Mouse (Mus musculus) layer of hippocampus, adult 11-12 months (tissue): Measurements from ENCODE around the gene Clstn2.

ENCODE experiments used
- DNase-seq: peaks from one replicate; pipeline ENCODE4 v3.0.0; 2022; ENCODE audit warnings: low spot score

Clstn2 gene

DNA sequence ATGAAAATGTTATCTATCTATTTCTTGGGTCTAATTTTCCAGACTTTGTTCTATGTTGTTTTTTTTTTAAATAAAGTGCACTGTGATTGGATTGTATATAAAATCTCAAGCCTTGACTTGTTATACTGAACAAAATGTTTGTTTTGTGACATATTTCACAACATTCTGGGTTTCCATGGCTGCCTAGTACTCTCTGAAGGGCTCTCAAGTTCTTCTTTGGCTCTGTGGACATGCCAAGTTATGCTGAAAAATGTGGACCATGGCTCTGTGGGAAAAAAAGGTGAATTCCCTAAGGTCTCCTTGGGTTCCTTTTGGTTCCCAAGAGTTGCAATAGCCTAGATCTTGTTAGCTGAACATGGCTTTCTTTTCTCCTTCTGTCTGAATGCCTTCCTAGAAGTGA lies 353.1 kb downstream of the Clstn2 start:
- no peak for DNase-seq

DNA sequence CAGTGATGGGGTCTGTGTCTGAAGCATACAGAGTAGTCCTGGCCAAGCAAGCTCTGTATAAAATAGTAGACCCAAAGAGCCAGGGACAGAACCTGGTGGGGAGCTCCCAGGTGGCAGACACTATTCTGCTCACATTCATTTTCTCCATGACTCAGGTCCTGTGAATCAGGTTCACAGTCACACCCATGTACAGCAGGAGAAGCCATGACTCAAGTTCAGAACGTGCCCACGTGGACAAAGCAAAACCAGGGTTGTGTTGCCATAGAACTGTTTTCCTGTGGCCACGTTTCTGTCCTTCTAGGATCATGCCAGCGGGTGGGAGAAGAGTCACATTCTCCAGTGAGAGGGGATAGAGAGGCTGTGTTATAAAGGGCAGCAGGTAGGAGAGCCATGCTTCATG lies 353.9 kb downstream of the Clstn2 start:
- DNase-seq = no peak

DNA sequence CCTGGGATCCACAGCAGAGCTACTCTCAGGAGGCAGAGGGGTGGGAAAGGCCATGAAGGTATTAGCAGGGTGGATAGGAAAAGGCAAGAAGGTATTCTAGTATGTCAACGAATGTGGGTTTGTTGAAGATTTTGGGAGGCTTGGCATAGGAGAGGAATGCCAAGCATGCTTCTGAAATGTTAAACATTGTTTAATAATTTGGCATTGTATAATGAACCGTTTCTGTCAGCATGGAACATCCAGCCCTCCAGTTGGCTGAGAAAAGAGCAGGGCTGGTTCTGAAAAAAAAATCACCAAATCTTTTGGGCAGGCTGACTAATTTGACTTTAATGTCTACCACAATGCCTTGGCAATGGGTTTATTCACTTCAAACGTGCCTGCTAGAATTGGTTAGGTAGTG lies 355.9 kb downstream of the Clstn2 start:
- no peak for DNase-seq

DNA sequence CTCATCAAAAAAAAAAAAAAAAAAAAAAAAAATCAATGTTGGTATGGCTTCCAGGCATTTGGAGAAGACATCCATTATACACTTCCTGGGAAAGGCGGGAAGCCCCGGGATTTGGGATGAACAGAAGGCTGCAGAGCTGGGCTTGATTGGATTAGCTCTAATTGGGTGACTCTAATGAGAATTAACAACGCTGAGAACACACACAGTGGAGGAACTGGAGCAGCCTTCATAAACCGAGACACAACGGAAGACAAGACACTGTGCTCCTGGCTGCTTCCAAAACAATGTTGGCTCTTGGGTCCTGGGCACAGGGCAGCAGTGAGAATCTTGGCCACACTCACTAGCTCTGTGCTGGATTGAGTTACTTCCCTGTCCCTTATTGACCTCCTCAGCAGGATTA lies 360.3 kb downstream of the Clstn2 start:
- DNase-seq = no peak

DNA sequence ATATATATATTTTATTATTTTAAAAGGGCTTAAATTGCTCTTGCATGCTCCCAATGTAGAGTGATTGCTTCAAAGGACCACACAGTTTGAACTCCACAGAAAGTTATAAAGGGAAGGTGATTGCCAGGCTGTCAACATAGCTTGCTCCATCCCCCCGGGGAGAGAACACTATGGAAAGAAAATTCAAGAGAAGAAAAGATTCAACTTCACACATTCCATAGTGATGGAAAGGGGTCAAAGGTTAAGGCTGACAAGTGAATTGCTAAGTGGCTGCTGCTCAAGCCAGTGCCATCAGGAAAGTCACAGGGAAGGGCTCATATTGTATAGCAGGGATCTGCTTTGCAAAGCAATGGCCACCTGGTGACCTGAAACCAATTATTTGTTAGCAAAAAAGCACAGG lies 360.8 kb downstream of the Clstn2 start:
- DNase-seq = no peak

DNA sequence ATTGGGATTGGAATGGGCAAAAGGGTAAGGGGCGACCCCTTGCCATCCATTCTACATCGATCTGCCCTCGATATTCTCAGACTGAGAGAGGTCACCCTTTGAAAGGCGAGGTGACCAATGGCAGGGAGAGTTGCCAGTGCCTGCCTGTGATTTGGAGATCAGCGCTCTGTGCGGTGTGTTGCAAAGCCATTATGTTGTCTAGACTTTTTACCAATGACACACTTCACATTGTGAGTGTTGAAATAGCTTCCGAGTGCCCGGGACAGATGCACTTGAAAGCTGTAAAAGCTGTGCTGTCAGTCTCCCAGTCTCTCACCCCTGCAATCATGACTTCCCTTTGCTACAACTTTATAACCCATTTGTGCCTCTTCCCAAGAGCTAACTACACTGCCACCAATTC lies 362.3 kb downstream of the Clstn2 start:
- DNase-seq = no peak

DNA sequence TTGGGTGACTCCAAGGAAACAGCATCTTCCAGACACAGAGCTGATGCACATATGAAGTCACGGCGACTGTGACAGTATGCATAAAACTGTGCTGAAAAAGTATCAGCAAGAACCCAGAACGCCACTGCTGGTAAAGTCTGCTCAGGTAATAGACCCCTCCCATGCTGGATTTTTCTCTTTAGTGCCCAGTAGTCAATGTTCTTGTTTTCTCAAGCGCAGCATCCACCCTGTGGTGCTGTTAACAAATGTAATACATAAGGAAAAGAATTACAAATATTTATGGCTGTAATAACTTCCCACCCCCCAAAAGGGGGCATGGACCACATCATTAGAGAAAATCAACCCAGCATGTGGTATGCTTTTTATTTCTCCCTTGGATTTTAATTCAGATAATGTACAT lies 372.0 kb downstream of the Clstn2 start:
- DNase-seq = no peak

DNA sequence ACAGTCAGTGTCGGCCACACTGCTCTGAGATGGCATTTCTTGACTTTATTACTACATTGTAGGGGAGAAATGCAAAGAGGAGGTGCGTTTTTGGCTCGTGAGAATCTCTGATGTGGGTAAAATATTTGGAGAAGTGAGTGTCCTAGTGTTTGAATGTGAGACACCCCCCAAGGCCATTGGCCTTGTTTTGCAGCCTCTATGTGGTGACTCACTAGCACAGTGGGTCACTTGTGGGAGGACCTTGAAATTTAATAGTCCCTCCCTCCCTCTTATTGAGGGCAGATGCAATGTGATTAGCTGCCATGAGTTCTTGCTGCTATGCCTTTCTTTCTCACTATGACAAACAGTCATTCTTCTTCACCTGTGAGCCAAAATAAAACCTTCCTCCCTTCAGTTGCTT lies 374.2 kb downstream of the Clstn2 start:
- DNase-seq = no peak

DNA sequence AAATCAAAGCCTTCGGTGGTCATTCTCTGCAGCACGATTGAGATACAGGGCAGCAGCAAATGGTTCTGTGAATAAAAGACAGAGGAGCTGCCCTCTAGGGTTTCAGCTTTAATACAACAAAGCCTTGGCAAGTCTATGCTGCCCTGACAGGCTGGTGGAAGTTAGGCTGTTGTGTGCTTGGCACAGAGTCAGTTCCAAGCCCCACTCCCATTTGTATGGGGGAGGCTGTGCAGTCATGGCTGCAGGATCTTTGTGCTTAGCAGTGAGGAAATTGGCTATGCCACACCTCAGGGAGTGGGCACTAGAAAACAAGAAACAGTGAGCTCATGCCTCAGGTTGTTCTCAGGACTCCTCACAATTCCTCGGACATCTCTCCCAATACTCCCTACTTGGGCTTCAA lies 384.6 kb downstream of the Clstn2 start:
- DNase-seq = peak; percentile 25

DNA sequence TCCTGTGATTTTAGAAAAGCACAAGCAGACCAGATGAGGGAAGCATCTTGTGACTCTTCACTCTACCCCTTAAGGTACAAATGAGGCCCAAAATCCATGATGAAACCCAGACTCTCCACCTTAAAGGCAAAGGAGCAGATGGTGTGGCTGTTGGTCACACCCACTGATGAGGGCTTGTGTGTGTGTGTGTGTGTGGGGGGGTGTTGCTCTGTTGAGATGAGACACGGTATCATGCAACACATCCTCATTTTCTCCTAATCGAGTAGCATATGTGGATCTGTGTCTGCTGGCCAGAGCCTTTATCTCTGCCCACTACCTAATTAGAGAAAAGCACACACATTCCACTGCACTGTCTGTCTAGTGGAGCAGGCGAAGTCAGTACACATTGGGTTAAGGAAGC lies 387.2 kb downstream of the Clstn2 start:
- DNase-seq = peak; percentile 29

DNA sequence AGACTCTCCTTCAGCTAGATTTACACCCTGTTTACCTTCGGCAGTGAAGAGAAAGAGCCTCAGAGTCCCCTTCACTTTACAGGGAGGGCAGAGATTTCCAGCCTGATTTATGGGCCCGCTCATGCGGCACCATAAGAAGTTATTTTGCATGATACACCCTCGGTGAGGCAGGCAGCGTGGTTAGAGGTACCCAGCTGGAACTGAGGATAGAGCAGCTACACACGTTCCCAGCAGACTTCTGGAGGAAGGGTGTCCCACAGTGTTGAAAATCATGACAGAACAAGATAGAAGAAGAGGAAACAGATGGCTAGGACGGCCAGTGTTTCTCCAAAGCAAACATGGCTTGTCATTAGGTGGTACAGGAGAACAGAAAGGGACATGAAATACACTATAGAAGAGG lies 390.6 kb downstream of the Clstn2 start:
- no peak for DNase-seq

DNA sequence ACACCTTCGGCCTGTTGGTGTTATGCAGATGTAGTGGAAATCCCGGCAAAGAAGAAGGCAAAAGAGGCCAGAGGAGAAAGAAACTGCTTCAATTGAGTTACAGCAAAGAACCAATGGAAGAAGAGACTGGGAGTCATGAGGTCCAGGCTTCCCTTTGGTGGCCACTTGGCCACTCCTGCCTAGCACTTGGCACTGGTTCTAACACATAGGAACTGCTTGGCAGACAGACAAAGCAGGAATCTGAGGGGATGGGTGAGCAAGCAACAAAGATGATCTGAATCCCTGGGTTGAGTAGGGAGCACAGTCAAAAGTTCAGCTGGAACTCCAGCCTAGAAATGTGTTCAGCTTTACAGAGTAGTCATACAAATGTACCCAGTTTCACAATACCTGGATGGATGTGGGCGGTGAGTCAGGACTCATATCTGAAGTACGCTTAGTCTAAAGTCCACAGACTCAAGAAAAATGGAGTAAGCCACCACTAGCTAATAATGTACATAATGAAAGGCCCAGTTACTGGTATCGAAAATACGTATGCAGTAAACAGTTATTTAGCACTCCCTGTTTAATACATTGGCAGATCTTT lies 392.9 kb downstream of the Clstn2 start:
- no peak for DNase-seq

DNA sequence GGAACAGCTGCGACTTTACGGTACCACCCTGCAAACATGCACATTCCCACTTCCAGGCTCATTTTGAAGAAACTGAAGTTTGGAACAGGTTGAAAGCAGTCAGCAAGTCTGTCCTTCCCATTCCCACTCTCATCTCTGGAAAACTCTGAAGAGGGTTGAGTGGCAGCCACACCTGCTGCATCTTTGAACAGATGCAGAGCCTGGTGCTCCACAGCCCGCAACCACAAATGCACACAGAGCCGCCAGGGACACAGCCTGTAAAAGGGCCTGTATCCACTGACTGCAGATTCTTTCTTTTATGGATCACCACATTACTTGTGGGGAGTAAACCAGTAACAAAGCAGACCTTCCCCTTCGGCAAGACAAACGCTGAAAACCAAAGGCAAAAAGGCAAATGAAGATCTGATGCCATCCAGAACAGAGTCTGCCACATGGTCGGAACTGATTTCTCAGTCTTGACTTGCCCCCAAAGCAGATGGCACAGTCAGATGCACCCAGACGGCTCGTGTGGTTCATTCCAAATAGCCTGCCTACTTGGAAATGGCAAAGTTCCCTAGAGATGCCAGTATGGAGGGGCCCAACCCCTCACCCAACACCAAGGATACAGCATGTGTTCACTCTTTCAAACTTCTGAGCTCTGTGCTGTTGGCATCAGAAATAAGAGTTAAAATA lies 394.2 kb downstream of the Clstn2 start:
- peak; percentile 78 for DNase-seq

DNA sequence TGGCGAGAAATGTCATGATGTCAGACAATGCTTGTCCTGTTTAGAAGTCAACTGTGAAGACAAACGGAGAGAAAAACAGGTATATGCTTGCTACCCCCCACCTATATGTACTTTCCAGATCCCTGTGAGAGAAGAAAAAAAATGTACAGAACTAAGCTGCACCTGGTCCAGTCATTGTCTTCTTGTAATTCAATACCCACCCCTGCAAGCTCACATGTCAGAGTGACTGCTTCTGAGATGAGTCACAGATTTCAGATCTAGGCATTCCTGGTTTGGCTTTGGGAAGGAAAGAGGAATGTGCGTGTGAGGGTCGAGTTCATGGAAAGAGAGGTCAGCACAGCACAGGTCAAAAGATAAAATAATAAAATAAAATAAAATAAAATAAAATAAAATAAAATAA lies 397.6 kb downstream of the Clstn2 start:
- no peak for DNase-seq

DNA sequence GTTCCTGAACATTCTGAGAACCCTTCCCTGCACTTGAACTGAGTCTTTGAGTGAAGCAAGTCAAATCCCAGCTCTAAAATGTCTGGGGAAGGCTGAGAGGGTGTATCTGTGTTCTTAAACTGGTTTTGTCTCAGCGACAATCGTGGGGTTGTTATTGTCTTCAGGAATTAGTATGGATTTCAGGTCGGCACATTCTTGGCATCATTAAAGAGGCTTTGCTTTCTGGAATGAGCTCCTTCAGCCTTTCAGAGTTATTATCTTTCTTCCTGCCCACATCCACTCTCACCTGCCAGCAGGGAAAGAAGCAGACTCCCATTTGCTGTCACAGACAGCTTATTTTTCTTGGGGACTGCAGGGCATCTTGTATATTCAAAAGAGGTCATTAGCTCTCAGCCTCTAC lies 398.1 kb downstream of the Clstn2 start:
- DNase-seq = no peak

DNA sequence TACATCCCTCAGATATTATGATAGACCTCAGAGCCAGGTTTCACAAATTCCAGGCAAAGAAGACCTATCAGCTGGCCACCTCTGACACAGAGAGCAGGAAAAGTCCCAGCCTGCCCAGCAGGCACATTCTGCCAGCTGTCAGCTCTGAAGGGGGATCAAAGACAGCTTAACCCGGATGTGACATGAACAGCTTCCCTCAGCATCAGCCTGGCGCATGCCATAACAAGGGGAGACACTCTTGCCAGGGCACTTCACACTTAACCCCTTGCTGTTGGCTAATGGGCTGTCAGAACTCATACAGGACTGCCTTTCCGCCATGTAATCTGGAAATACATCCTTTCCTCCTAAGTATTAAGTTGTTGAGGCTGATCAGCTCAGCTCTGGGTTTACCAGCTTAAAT lies 403.8 kb downstream of the Clstn2 start:
- no peak for DNase-seq

DNA sequence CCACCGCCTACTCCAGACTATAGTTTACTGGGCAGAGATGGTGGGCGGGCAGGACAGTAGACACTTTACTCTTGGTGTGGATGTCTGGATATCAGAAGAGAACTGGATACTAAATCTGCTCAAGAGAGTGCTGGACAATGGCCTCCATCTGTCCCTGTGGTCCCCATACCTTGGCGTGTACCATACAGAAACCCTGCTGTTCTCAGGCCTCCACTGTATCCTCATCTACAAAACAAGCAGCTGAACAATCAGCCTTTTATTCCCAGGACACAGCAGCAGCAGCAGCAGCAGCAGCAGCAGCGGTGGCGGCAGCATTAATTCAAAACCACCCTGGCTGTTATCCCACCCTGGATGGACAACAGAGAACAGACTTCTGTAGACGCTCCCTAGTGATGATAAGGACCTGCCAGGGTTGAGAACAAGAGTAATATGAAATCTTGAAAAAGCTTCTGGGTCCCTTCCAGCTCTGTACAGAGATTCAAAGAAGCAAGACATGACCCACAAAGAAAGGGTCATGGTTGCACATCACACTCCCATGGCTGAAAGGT lies 404.5 kb downstream of the Clstn2 start:
- no peak for DNase-seq

DNA sequence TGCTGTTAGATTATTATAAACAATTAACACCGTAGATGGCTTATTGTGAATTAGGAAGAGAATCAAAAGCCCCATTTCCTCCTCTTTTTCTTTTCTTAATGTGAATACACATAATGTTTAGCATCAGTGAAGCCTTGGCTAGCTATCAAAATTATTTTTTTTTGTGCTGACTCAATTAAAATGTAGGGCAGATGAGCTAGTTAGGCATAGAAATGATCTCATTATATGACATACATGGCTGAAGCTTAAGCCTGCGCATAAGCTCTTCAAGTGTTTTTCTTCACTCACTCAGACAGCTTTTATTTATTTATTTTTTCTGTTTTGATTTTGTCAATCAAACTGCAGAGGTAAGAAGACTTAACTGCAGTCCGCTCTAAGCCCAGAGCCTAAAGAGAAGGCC lies 405.1 kb downstream of the Clstn2 start:
- DNase-seq = no peak

DNA sequence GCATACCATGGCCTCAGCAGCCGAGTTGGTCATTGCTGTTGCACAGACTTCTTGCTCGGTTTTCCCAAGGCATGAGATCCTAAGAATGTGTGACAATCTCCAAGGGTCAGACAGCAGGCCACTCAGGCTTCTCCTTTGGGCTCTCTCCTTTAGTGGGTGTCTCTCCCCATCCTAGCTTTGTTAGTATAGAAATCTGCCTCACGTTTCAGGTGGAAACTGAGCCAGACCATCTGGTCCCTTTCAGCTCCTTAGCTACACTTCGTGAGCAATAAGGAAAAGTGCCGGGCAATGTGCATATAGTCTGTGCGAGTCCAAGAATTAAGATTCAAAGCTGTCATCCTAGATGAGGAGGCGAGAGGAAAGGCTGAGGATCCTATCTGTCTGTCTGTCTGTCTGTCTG lies 422.4 kb downstream of the Clstn2 start:
- no peak for DNase-seq

DNA sequence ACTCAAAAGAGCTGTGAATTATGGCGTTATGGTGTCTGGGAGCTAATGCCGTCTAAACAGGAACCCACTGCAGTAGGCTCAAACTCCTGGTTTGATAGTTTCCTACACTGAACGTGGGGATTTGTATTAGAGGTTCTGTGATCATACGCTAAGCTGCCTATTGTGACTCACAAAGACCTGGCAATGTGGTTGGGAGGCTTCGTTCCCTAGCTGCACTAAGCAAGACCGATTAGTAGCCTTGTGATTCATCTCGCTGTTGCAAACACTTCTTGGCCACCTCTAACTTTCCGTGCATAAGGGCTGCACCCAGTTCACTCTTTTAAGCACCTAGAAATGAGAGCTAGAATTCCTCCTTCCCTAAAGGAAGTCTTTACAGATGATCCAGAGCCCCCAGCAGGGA lies 429.3 kb downstream of the Clstn2 start:
- no peak for DNase-seq

DNA sequence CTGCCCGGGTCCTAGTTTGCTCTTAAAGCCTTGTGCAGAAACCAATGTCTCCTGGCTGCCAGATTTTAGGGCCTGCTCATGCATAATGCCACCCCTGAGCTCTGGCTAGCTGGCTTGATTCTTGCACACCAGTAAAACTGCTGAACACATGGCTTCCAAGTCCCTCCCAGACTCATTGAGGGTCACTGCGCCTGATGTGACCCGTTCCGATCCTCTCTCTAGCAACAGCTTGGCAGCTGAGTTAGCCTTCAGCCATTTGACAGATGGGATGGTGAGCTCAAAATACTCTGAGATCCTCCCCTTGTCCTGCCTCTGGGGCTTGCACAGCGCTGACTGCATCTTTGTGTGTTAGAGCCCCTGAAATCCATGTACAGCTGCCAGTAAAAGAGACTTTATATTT lies 430.5 kb downstream of the Clstn2 start:
- DNase-seq = no peak

DNA sequence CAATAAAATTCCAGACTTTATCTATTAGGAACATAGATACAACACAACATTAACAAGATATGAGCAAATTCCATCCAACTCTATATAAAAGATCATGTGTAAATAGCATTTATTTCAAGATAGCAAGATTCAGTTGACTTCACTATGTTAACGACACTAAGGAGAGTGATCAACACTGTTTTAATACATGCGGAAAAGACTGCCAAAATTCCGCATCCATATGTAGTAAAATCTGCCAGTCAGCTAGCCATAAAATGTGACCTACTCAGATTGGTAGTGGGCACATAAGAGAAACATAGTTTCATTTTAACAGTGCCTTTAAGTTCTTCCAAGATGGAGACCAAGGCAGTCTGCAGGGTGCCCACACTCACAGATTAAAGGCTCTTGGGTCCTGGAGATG lies 434.0 kb downstream of the Clstn2 start:
- DNase-seq = no peak

DNA sequence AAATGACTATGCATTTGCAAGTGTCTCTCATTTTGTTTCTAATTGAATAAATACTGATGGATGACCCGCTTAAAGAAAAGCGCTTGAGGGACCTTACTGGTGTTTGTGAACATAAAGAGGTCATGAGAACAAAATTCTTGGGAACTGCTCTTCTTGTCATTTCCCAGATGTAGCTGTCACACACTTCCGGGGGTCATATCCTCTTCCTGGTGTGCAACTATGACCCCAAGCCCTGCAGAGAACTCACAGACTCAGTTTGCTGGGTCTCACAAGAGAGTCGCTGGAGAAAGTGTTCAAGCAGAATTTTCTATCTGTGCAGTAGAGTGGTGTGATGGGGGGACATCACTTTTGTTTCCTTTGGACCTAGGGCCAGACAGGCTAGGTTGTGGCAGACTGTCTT lies 442.3 kb downstream of the Clstn2 start:
- DNase-seq = no peak

DNA sequence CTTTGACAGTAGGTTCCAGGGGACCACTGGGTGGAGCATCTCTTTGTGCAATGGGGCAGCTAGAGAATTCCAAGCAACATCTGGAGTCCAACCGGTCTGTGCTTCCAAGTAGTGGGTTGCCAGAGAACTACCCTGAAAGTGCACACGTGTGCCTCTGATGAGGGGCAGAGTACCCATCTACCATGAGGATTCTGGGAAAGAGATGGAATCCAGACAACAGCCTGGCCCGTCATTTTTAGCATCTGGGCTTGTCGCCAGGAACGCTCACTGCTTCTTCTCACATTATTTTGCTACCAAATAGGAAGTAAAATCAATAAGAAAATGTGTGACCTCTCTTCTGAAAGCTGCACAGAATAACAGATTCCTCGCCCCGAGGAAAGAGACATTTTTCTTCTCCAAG lies 462.1 kb downstream of the Clstn2 start:
- DNase-seq = peak; percentile 75
